Mouse (Mus musculus): Measurements from ENCODE around the gene Cog7.

DNA sequence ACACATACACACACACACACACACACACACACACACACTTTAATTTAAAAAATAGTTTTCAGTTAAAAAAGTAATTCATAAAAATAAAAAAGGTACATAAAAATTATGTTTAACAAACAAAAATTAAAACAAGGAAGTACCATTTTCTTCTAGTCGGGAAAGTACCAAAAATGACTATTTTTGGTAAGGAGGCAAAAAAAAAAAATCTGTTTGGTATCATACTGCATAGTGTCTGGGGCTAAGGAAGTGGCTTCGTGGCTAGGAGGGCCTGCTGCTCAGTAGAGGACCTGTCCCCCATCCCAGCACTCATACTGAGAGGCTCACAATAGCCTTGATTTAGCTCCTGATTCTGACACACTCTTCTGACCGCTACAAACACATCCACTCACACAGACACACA is 9.8 kb downstream of the Cog7 start:
- no peak for TF ChIP-seq CTCF (IDR thresholded peaks at IDR 0.05)
- TF ChIP-seq EP300 (IDR thresholded peaks at IDR 0.05): no peak
